Mouse (Mus musculus) heart, embryonic 13.5 days (tissue): ENCODE results near the gene Dpf2. TPM values are rescaled to one million over a fixed set of nuclear protein-coding genes. Genes with fewer than 3 reads are reported as not detected.

Source experiments
- ATAC-seq: fragments of 200-750 bp; cut with Nextera tagmentation; 2 replicates; pipeline ENCODE4 v1.8.0; 2017; ENCODE audit warnings: moderate TSS enrichment; ENCODE audit not compliant: insufficient number of reproducible peaks, low FRiP score, low TSS enrichment; ENCODE audit errors: extremely low read depth
- H3K27ac ChIP-seq: fragments of 300-500 bp; sonication (generic); replicated peaks from 2 replicates; pipeline ENCODE4 v1.5.1; 2015; ENCODE audit warnings: moderate library complexity, mild to moderate bottlenecking, inconsistent platforms
- H3K27me3 ChIP-seq: fragments of 300-500 bp; sonication (generic); replicated peaks from 2 replicates; pipeline ENCODE4 v1.6.1; 2015; ENCODE audit warnings: mild to moderate bottlenecking, inconsistent platforms
- H3K36me3 ChIP-seq: fragments of 300-500 bp; sonication (generic); 2 replicates; pipeline ENCODE4 v1.6.1; 2015; ENCODE audit warnings: mild to moderate bottlenecking, inconsistent platforms
- H3K4me1 ChIP-seq: fragments of 300-500 bp; sonication (generic); 2 replicates; pipeline ENCODE4 v1.6.1; 2015; ENCODE audit warnings: inconsistent platforms
- H3K4me2 ChIP-seq: fragments of 300-500 bp; sonication (generic); 2 replicates; pipeline ENCODE4 v1.6.1; 2015; ENCODE audit warnings: inconsistent platforms, mild to moderate bottlenecking, moderate library complexity
- H3K4me3 ChIP-seq: fragments of 300-500 bp; sonication (generic); 2 replicates; pipeline ENCODE4 v1.5.1; 2015; ENCODE audit warnings: moderate library complexity, mild to moderate bottlenecking, inconsistent platforms
- H3K9ac ChIP-seq: fragments of 300-500 bp; sonication (generic); 2 replicates; pipeline ENCODE4 v1.6.1; 2015; ENCODE audit warnings: inconsistent platforms, mild to moderate bottlenecking, moderate library complexity
- H3K9me3 ChIP-seq: fragments of 300-500 bp; sonication (generic); 2 replicates; pipeline ENCODE4 v1.6.1; 2016; ENCODE audit warnings: inconsistent platforms
- WGBS: fragments of 180-500 bp; shearing (Covaris S2); methylation state at CpG from one replicate; pipeline ENCODE4 v1.1.7; 2015; ENCODE audit warnings: mixed read lengths; 5-methylcytosine and 5-hydroxymethylcytosine counted together
- polyA plus RNA-seq: library from polyadenylated mRNA; unstranded; fragments of >200 nt; fragmentation: Nextera tagmentation; extraction: Ambion mirVana; gene quantifications from 2 replicates; pipeline ENCODE4 v1.2.1, GENCODE M21; 2015

The Dpf2 gene
- polyA plus RNA-seq, 1 experiment from 2014 or later = 98.1 TPM

DNA sequence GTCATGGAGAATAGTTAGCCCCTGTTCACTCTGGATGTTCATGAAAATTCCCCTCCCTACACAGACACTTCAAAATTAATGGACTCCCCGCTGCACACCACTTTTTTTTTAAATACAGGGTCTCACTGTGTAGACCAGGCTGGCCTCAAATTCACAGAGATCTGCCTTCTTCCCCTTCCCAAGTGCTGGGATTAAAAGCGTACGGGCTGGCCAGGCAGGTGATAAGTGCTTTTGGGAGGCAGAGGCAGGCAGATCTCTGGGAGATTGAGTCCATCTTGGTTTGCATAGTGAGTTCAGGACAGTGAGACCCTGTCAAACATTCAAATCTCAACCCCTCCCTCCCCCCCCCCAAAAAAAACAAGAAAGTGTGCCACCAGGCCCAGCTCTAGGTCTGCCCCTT lies 10.2 kb upstream of the Dpf2 start:
- Histone ChIP-seq H3K9ac (peak overlapping the region; percentile 70), H3K27me3 (0 out of 2 replicates have a peak, but pooled peaks cover 3% of the 10 kb centered on the region), H3K27ac (peak overlapping the region; percentile 48; the same call in 1 of the 2 replicates), H3K9me3 (no peaks in the 10 kb centered on the region), H3K4me3 (peak overlapping the region; percentile 27), H3K36me3 (peaks cover 19% of the 10 kb centered on the region), H3K4me1 (peaks cover 47% of the 10 kb centered on the region), H3K4me2 (peak overlapping the region; percentile 96)
- 87% methylated on average over 3 of the region's 3 CpGs for WGBS
- no peak for ATAC-seq

DNA sequence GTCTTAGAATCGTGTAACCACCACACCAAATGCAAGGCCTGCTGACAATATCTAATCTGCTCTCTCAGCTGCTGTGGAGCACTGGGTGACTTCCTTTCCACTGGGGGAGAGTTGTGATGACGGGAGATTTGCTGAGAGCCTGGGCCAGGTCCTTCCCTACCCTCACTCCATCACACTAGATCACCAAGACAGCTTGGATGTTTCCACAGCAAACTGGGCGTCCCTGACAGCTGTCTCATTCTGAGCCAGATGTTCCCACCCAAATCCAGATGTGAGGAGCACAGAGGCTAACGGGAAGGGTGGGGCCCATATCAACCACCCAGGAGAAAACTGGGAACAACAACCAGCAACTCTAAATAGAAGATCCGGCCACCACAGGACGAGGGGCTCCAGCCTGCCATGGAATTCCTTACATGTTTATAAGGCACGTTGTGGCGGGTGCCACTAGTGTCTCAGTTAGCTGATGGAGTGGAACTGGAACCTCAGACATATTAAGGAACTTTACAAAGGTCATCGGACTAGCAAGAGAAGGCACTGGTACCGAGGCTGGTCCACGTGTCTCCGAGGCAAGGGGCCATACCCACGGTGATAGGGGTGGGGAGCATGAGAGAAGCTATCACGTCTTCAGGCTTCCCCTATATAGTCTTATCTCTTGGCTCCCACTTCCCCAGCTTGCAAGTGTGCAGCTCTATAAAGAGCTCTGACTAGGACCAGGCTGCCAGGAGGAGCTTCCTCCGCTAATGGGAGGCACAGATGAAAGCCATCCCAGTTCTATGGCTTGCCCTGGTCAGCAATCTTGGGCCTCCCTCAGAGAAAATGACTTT lies 9.5 kb upstream of the Dpf2 start:
- H3K27me3 ChIP-seq = 0 out of 2 replicates have a peak, but pooled peaks cover 3% of the 10 kb centered on the region
- peak overlapping the region; percentile 27 for H3K4me3 ChIP-seq
- peak overlapping the region; percentile 70 for H3K9ac ChIP-seq
- H3K4me2 ChIP-seq = peak overlapping the region; percentile 96
- peak overlapping the region; percentile 48 for H3K27ac ChIP-seq
- 37% methylated on average over 15 of the region's 15 CpGs for WGBS
- peaks cover 25% of the 10 kb centered on the region for H3K36me3 ChIP-seq
- H3K4me1 ChIP-seq = peaks cover 47% of the 10 kb centered on the region
- no peak for ATAC-seq
- H3K9me3 ChIP-seq = no peaks in the 10 kb centered on the region

DNA sequence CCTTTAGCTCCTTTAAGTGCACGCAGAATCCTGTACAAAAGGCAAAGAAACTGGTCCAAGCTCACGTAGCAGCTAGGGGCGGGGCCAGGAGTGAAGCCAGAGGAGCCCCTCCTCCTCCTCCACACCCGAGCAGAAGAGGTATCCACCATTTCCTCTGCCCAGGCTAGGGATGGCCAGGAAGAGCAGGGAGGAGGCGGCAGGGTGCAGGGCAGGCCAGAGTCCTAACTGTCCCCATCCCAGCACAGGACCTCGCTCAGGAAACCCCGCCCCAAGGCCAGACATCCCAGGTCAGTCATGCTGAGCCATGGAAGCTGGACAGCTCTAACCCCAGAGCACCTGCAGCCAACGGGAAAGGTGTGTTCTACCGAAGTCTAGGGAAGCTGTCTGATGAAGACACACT lies 8.9 kb upstream of the Dpf2 start:
- peak overlapping the region; percentile 70 for H3K9ac ChIP-seq
- WGBS = 16% methylated on average over 9 of the region's 9 CpGs
- H3K4me3 ChIP-seq = peak overlapping the region; percentile 27
- H3K36me3 ChIP-seq = peaks cover 32% of the 10 kb centered on the region
- H3K4me2 ChIP-seq = peak overlapping the region; percentile 96
- ATAC-seq = no peak
- peaks cover 42% of the 10 kb centered on the region for H3K4me1 ChIP-seq
- 0 out of 2 replicates have a peak, but pooled peaks cover 3% of the 10 kb centered on the region for H3K27me3 ChIP-seq
- H3K9me3 ChIP-seq = no peaks in the 10 kb centered on the region
- H3K27ac ChIP-seq = peak overlapping the region; percentile 48

- peaks cover 37% of the 10 kb centered on the region for H3K36me3 ChIP-seq
- WGBS = under 1% methylated on average over 56 of the region's 59 CpGs
- peak overlapping the region; percentile 94 for H3K9ac ChIP-seq
- peak overlapping the region; percentile 72 for H3K4me2 ChIP-seq
- no peaks in the 10 kb centered on the region for H3K27me3 ChIP-seq
- H3K4me1 ChIP-seq = peaks cover 36% of the 10 kb centered on the region
- peak; percentile 91 for ATAC-seq
- peak overlapping the region; percentile 82 for H3K4me3 ChIP-seq
- no peaks in the 10 kb centered on the region for H3K9me3 ChIP-seq
- peak overlapping the region; percentile 90 for H3K27ac ChIP-seq
Observed at GRCm38 (mm10) chr19:5912103-5913006, 455 bp downstream of the Dpf2 start.

GRCm38 (mm10) chr19:5911430-5912102 lies 1.2 kb downstream of the Dpf2 start:
- no peaks in the 10 kb centered on the region for H3K27me3 ChIP-seq
- peak overlapping the region; percentile 90 for H3K27ac ChIP-seq
- H3K4me3 ChIP-seq = peak overlapping the region; percentile 82
- H3K4me1 ChIP-seq = peaks cover 36% of the 10 kb centered on the region
- H3K36me3 ChIP-seq = peaks cover 38% of the 10 kb centered on the region
- H3K4me2 ChIP-seq = peak overlapping the region; percentile 72
- peak overlapping the region; percentile 94 for H3K9ac ChIP-seq
- H3K9me3 ChIP-seq = no peaks in the 10 kb centered on the region
- 5% methylated on average over 14 of the region's 14 CpGs for WGBS
- ATAC-seq = no peak

DNA sequence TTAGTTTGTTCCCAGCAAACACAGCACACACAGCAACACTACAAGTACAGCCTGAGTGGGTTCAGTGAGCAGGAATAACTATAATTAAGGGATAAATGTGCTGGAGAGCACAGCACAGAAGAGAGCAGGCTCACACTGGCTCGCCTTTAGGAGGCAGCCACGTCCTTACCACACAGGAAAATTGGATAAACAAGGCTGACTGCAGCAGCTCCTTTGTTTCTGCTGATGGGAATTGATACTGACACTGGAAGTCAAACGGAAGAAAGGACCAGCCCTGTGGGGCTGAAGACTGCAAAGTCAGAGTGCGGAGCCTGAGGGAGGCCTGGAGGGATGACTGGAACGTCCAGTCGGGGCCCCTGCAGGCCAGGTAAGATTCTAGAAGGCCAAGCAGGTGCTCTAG lies 2.6 kb downstream of the Dpf2 start:
- no peak for ATAC-seq
- 53% methylated on average over 6 of the region's 6 CpGs for WGBS
- no peaks in the 10 kb centered on the region for H3K27me3 ChIP-seq
- H3K9ac ChIP-seq = peak overlapping the region; percentile 68
- H3K27ac ChIP-seq = 0 out of 2 replicates have a peak overlapping the region, but pooled peaks have one; percentile 28
- peak overlapping the region; percentile 72 for H3K4me2 ChIP-seq
- peaks cover 36% of the 10 kb centered on the region for H3K4me1 ChIP-seq
- peaks cover 38% of the 10 kb centered on the region for H3K36me3 ChIP-seq
- H3K9me3 ChIP-seq = no peaks in the 10 kb centered on the region
- H3K4me3 ChIP-seq = peak overlapping the region; percentile 82

GRCm38 (mm10) chr19:5907275-5907674 lies 5.5 kb downstream of the Dpf2 start:
- no peak for ATAC-seq
- H3K36me3 ChIP-seq = peaks cover 60% of the 10 kb centered on the region

DNA sequence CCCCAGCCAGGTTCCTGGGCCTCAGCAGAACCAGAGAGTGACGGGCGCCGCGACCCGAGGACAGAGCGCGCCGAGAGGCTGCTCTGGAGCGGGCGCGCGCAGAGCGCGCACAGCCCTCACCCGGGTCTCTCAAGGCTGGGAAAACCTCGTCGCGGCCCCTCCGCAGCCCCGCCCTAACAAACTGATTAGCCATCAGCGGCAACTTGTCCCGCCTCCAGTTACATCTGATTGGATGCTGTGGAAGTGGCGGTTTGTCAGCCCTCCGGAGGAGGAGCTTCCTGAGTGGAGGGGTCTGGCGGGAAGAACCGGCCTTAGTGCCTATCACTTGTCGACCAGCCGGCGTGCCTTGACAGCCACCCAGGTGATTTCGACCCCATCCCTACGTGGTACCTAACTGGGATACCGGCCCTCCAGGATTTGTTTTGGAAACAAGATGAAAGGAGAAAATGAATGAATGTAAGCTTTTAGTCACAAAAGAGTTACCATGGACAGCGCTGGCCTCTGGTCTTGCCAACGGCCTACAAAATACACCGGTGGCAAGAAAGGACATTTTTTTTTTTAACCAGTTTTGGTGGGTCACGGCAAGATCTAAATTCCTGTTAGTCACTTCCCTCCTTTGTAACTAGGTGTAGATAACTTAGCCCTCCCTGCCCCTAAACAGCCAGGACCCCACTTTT lies 18.7 kb downstream of the Dpf2 start, which contains the start of gene Tigd3:
Tigd3 (minus strand) TSS at position 148 of the 677 bp plus-strand sequence.
- peak; percentile 92 for ATAC-seq
- peak within 1 kb of the TSS; percentile 87 for H3K4me2 ChIP-seq
- H3K9me3 ChIP-seq = no peaks in the 10 kb centered on the region
- H3K4me1 ChIP-seq = peaks cover 16% of the 10 kb centered on the region
- peaks cover 48% of the 10 kb centered on the region for H3K36me3 ChIP-seq
- WGBS = 4% methylated on average over 36 of the region's 36 CpGs
- peak within 1 kb of the TSS; percentile 91 for H3K9ac ChIP-seq
- peak within 1 kb of the TSS; percentile 65 for H3K4me3 ChIP-seq
- H3K27me3 ChIP-seq = no peaks in the 10 kb centered on the region
- H3K27ac ChIP-seq = 0 out of 2 replicates have a peak within 1 kb of the TSS, but pooled peaks have one; percentile 24

More at GRCm38 (mm10) chr19:5907275-5907674, 5.5 kb downstream of the Dpf2 start:
- no peak overlapping the region for H3K4me2 ChIP-seq
- no peaks in the 10 kb centered on the region for H3K9me3 ChIP-seq
- no peak overlapping the region for H3K27ac ChIP-seq
- no peaks in the 10 kb centered on the region for H3K27me3 ChIP-seq
- H3K9ac ChIP-seq = no peak overlapping the region
- no peak overlapping the region for H3K4me3 ChIP-seq
- peaks cover 24% of the 10 kb centered on the region for H3K4me1 ChIP-seq
- 89% methylated on average over 3 of the region's 3 CpGs for WGBS

DNA sequence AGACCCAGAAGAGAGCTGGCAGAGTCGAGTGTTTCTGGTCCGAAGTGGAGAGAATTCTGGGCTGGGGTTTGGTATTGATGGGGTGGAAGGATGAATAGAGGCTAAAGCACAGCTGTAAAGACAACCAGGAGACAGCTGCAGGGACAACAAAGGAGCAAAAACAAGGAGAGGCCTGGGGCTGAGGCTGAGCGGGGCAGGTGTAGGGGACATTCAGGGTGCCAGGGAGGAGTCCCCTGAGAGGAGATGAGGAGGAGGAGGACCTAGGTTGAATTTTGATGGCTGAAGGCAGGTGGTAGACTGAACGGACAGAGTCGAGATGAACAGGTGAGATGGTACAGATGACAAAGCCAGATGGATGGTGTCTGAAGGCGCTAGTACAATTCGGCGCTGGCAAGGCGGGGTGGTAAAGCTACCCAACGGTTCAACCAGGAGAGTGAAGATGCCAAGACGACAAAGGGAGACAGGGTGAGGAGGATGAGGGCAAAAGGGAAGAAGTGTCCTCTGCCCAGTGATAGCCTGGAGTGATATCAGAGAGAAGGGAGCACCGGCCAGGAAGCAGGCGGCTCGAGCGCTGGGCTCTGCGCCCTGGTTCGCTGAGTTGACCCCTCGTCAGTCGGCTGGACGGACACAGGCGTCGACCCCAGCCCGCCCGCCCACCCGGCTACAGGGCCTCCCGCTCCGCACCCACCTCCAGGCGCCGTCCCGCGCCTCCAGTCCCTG lies 19.4 kb downstream of the Dpf2 start:
- ATAC-seq = peak; percentile 34
- Histone ChIP-seq H3K27me3 (no peaks in the 10 kb centered on the region), H3K9ac (peak overlapping the region; percentile 91), H3K9me3 (no peaks in the 10 kb centered on the region), H3K4me1 (peaks cover 16% of the 10 kb centered on the region), H3K36me3 (peaks cover 42% of the 10 kb centered on the region), H3K27ac (0 out of 2 replicates have a peak overlapping the region, but pooled peaks have one; percentile 24), H3K4me3 (peak overlapping the region; percentile 65), H3K4me2 (peak overlapping the region; percentile 87)
- WGBS = 11% methylated on average over 30 of the region's 31 CpGs

GRCm38 (mm10) chr19:5892735-5893134 lies 20.1 kb downstream of the Dpf2 start:
- ATAC-seq = no peak
- Histone ChIP-seq H3K4me2 (peak overlapping the region; percentile 87), H3K9me3 (no peaks in the 10 kb centered on the region), H3K36me3 (peaks cover 37% of the 10 kb centered on the region), H3K4me1 (peaks cover 16% of the 10 kb centered on the region), H3K9ac (no peak overlapping the region), H3K4me3 (peak overlapping the region; percentile 65; the same call in 1 of the 2 replicates), H3K27ac (no peak overlapping the region), H3K27me3 (no peaks in the 10 kb centered on the region)
- 93% methylated on average over 13 of the region's 13 CpGs for WGBS
